Mouse (Mus musculus) kidney, embryonic 15.5 days (tissue): ENCODE measurements around the gene Zfp872. TPM values are rescaled to one million over a fixed set of nuclear protein-coding genes. Genes with fewer than 3 reads are reported as not detected.

Experiments
- ATAC-seq: fragments of 200-750 bp; cut with Nextera tagmentation; replicated peaks from 2 replicates; pipeline ENCODE4 v1.8.0; 2017; ENCODE audit warnings: moderate TSS enrichment; ENCODE audit not compliant: low FRiP score
- H3K27ac ChIP-seq: fragments of 300-500 bp; sonication (generic); 2 replicates; pipeline ENCODE4 v1.5.1; 2015; ENCODE audit warnings: mild to moderate bottlenecking, inconsistent platforms
- H3K27me3 ChIP-seq: fragments of 300-500 bp; sonication (generic); 2 replicates; pipeline ENCODE4 v1.6.1; 2015; ENCODE audit warnings: inconsistent platforms
- H3K36me3 ChIP-seq: fragments of 300-500 bp; sonication (generic); 2 replicates; pipeline ENCODE4 v1.6.1; 2015; ENCODE audit warnings: inconsistent platforms
- H3K4me1 ChIP-seq: fragments of 300-500 bp; sonication (generic); 2 replicates; pipeline ENCODE4 v1.6.1; 2015; ENCODE audit warnings: inconsistent platforms
- H3K4me2 ChIP-seq: fragments of 300-500 bp; sonication (generic); 2 replicates; pipeline ENCODE4 v1.6.1; 2015; ENCODE audit warnings: moderate library complexity, mild to moderate bottlenecking, inconsistent platforms
- H3K4me3 ChIP-seq: fragments of 300-500 bp; sonication (generic); replicated peaks from 2 replicates; pipeline ENCODE4 v1.5.1; 2015; ENCODE audit warnings: mild to moderate bottlenecking, inconsistent platforms
- H3K9ac ChIP-seq: fragments of 300-500 bp; sonication (generic); 2 replicates; pipeline ENCODE4 v1.6.1; 2015; ENCODE audit warnings: mild to moderate bottlenecking, inconsistent platforms
- H3K9me3 ChIP-seq: fragments of 300-500 bp; sonication (generic); replicated peaks from 2 replicates; pipeline ENCODE4 v1.6.1; 2016; ENCODE audit warnings: inconsistent platforms
- WGBS: fragments of 180-500 bp; shearing (Covaris S2); methylation state at CpG from one replicate; pipeline ENCODE4 v1.1.7; 2015; ENCODE audit warnings: mixed read lengths; 5-methylcytosine and 5-hydroxymethylcytosine counted together
- polyA plus RNA-seq: library from polyadenylated mRNA; unstranded; fragments of >200 nt; fragmentation: Nextera tagmentation; extraction: Ambion mirVana; gene quantifications from 2 replicates; pipeline ENCODE4 v1.2.1, GENCODE M21; 2015

The Zfp872 gene
- polyA plus RNA-seq, 1 experiment from 2014 or later = 0.31 TPM

DNA sequence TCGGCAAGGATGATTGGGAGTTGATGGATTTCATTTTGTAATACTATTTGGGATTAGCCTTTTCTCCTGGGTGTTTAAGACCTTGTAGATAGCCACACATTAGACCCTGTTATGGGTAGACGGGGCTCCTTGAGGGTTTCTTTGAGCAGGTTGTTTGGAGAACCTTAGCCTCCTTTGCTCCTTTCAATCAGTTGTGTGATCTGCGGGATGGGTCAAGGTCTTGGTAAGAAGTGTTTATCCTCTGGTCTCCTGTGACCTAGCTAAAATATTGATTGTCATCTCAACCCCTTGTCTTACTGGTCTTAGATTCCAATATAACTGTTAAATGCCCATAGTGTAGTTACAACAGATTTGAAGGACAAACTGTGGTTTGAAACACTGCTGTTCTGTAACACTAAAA lies 42.2 kb downstream of the Zfp872 start:
- peaks cover 14% of the 10 kb centered on the region for H3K36me3 ChIP-seq
- no peak overlapping the region for H3K4me3 ChIP-seq
- no peak for ATAC-seq
- no peaks in the 10 kb centered on the region for H3K9me3 ChIP-seq
- H3K4me2 ChIP-seq = no peak overlapping the region
- H3K9ac ChIP-seq = no peak overlapping the region
- WGBS = 94% methylated on average over 3 of the region's 3 CpGs
- H3K27ac ChIP-seq = no peak overlapping the region
- peaks cover 10% of the 10 kb centered on the region; the same call in 1 of the 2 replicates for H3K4me1 ChIP-seq
- no peaks in the 10 kb centered on the region for H3K27me3 ChIP-seq

DNA sequence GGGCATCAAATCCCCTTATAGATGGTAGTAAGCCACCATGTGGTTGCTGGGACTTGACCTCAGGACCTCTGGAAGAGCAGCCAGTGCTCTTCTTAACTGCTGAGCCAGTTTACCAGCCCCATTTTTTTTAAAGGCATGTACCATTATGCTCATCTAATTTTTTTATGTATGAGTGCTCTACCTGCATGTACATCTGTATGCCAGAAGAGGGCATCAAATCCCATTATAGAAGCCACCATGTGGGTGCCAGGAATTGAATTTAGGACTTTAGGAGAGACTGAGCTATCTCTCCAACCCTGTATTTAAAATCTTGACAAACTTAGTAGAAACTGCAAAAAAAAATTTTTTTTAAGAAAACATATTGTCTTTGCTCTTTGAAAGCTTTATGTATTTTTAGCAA lies 42.7 kb downstream of the Zfp872 start:
- ATAC-seq = no peak
- no peaks in the 10 kb centered on the region for H3K9me3 ChIP-seq
- H3K27me3 ChIP-seq = no peaks in the 10 kb centered on the region
- H3K4me1 ChIP-seq = peaks cover 10% of the 10 kb centered on the region; the same call in 1 of the 2 replicates
- peaks cover 19% of the 10 kb centered on the region for H3K36me3 ChIP-seq
- no peak overlapping the region for H3K4me3 ChIP-seq
- H3K9ac ChIP-seq = no peak overlapping the region
- no peak overlapping the region for H3K4me2 ChIP-seq
- H3K27ac ChIP-seq = no peak overlapping the region

DNA sequence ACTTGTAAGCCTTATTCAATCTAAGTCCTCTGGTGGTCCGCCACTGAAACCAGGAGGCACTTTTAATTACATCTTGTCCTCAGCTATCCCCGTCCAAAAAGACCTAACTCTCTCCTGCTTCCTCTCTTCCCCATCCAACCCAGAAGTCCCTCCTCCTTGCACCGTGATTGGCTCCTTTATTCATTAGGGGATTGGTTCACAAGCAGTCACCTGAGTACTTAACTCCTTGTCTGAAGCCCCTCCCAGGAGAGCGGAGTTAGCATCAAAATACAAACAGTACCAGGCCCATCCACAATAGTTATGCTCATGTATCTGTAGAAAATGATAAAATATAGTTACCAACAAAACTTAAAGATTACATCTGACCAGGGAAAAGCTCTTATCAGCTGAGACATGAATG lies 52.1 kb downstream of the Zfp872 start:
- no peak for ATAC-seq
- peaks cover 96% of the 10 kb centered on the region for H3K36me3 ChIP-seq
- no peak overlapping the region for H3K4me3 ChIP-seq
- H3K27me3 ChIP-seq = no peaks in the 10 kb centered on the region
- no peak overlapping the region for H3K4me2 ChIP-seq
- H3K27ac ChIP-seq = no peak overlapping the region
- no peaks in the 10 kb centered on the region for H3K4me1 ChIP-seq
- peaks cover 3% of the 10 kb centered on the region; the same call in 1 of the 2 replicates for H3K9me3 ChIP-seq
- 95% methylated on average over 4 of the region's 4 CpGs for WGBS
- no peak overlapping the region for H3K9ac ChIP-seq

DNA sequence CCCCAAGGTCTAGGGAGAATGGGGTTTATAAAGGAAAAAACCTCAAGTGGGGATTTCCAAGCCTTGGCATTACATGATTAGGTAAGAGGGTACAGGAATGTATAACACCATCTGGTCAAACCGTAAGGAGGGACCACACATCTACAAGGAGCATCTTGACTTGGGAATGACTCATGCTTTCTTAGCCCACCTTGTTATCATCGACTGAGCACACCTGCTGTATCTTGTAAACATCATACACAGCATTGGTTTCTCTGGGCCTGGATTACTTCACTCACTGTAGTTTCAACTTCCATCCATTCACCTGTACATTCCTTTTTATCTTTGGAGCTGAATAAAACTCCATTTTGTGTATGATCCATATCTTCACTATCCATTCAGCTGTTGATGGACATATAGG lies 56.4 kb downstream of the Zfp872 start:
- WGBS = 94% methylated on average over 2 of the region's 2 CpGs
- peaks cover 94% of the 10 kb centered on the region for H3K36me3 ChIP-seq
- no peak overlapping the region for H3K4me2 ChIP-seq
- H3K27ac ChIP-seq = no peak overlapping the region
- no peak for ATAC-seq
- peaks cover 17% of the 10 kb centered on the region for H3K9me3 ChIP-seq
- H3K4me1 ChIP-seq = no peaks in the 10 kb centered on the region
- no peak overlapping the region for H3K4me3 ChIP-seq
- H3K9ac ChIP-seq = no peak overlapping the region
- no peaks in the 10 kb centered on the region for H3K27me3 ChIP-seq

Other genes starting within 250 kb of the Zfp872 start
- 7.9 and 12.6 TPM in 2 replicates for gene Swsap1, start 232.3 kb upstream of the Zfp872 start, polyA plus RNA-seq
- 12.1 and 15.2 TPM in 2 replicates for gene Epor, start 224.6 kb upstream of the Zfp872 start, polyA plus RNA-seq
- 23.7 and 24.5 TPM in 2 replicates for gene Rgl3, start 198.6 kb upstream of the Zfp872 start, polyA plus RNA-seq
- 1.6 TPM in 2 replicates for gene Ccdc151, start 185.5 kb upstream of the Zfp872 start, polyA plus RNA-seq
- gene Prkcsh, start 185.3 kb upstream of the Zfp872 start, polyA plus RNA-seq = 137 and 140 TPM in 2 replicates
- gene Elavl3, start 136.1 kb upstream of the Zfp872 start, polyA plus RNA-seq = 0.53 and 1.1 TPM in 2 replicates
- gene Gm49318, start 116.8 kb upstream of the Zfp872 start, polyA plus RNA-seq = not detected in 2 replicates
- gene Zfp653, start 116.7 kb upstream of the Zfp872 start, polyA plus RNA-seq = 11.7 and 14.0 TPM in 2 replicates
- 43.1 and 49.4 TPM in 2 replicates for gene Ecsit, start 102.7 kb upstream of the Zfp872 start, polyA plus RNA-seq
- 11.1 and 40.8 TPM in 2 replicates for gene Cnn1, start 88.9 kb upstream of the Zfp872 start, polyA plus RNA-seq
- gene Elof1, start 70.9 kb upstream of the Zfp872 start, polyA plus RNA-seq = 193 and 194 TPM in 2 replicates
- gene Acp5, start 52.4 kb upstream of the Zfp872 start, polyA plus RNA-seq = 7.3 and 23.2 TPM in 2 replicates
- 70.0 and 73.1 TPM in 2 replicates for gene Pigyl, start 31.2 kb upstream of the Zfp872 start, polyA plus RNA-seq
- 20.7 and 20.9 TPM in 2 replicates for gene Zfp809, start 37.6 kb downstream of the Zfp872 start, polyA plus RNA-seq
- 4.9 and 5.0 TPM in 2 replicates for gene Zfp599, start 71.8 kb downstream of the Zfp872 start, polyA plus RNA-seq
- 23.2 and 24.5 TPM in 2 replicates for gene Zfp810, start 119.6 kb downstream of the Zfp872 start, polyA plus RNA-seq
- gene Anln, start 201.1 kb downstream of the Zfp872 start, polyA plus RNA-seq = 44.8 and 49.6 TPM in 2 replicates
- 3.6 and 5.0 TPM in 2 replicates for gene 9530077C05Rik, start 223.4 kb downstream of the Zfp872 start, polyA plus RNA-seq